In the genomic region with DNA sequence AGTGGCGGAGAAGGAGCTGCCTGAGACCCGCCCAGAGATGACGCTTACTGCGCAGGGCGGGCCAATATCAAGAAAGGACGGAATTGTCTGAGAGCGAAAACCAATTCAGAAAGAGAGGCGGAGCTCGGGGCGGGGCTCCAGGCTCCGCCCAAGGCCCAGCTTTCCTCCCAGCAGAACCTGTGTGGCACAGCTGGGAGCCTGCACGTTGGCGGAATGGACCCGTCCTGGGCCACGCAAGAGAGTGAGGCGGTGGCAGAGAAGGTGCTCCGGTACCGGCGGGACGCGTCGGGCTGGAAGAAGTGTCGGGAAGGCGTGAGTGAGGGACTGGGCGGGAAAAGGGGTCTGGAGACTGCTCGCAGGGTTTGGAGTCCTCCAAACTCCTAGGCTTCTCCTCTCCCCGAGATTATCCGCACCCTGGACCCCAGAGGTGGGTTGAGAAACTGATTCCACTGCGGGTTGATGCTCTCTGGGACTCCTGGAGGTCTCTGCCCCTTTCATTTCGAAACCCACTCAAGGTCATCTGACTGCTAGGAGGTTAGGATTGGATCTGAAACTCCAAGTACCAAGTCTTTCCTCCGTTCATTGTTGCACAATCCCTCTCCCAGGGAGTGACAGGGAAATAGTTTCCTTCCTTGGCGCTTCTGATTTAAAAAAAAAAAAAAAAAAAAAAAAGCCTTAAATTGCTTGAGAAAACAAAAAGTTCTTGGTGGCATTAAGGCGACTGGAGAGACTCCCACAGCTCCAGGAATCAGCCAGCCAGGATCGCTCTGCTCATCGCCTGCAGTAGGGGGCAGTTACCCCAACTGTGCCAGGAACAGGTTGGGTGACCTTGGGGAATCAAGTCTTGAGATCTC, we compare ENCODE assay signal across 7 mouse cellular contexts. TPM values are rescaled to one million over a fixed set of nuclear protein-coding genes. Genes with fewer than 3 reads are reported as not detected.
DNase-seq lines count a peak whose midpoint lies in the region; ATAC-seq lines count a peak whose summit lies in the region.

A gene (plus strand): TSS at position 132 of the 854 bp plus-strand sequence.

- no peaks in the 10 kb centered on the region for H3K9me3 ChIP-seq in intestine, embryonic 15.5 days
- no peaks in the 10 kb centered on the region for H3K9me3 ChIP-seq in midbrain, embryonic 10.5 days (replicated peaks)

- H3K4me1 ChIP-seq in intestine, embryonic 15.5 days (replicated peaks): peaks cover 15% of the 10 kb centered on the region
- H3K4me1 ChIP-seq in midbrain, embryonic 10.5 days: peaks cover 27% of the 10 kb centered on the region

- peak within 1 kb of the TSS; percentile 70 for H3K4me2 ChIP-seq in intestine, embryonic 15.5 days (replicated peaks)

- H3K27ac ChIP-seq in intestine, embryonic 15.5 days: peak within 1 kb of the TSS; percentile 59
- peak within 1 kb of the TSS; percentile 84 for H3K27ac ChIP-seq in midbrain, embryonic 10.5 days (replicated peaks)

- under 1% methylated on average over 35 of the region's 35 CpGs for WGBS in intestine, embryonic 15.5 days
- WGBS in midbrain, embryonic 10.5 days: 2% methylated on average over 35 of the region's 35 CpGs

- peak; percentile 92 for ATAC-seq in intestine, embryonic 15.5 days

- peak within 1 kb of the TSS; percentile 59 for H3K4me3 ChIP-seq in intestine, embryonic 15.5 days (replicated peaks)
- peak within 1 kb of the TSS; percentile 75 for H3K4me3 ChIP-seq in midbrain, embryonic 10.5 days

- H3K36me3 ChIP-seq in intestine, embryonic 15.5 days: peaks cover 6% of the 10 kb centered on the region; the same call in 1 of the 2 replicates
- H3K36me3 ChIP-seq in midbrain, embryonic 10.5 days: peaks cover 9% of the 10 kb centered on the region

- no peaks in the 10 kb centered on the region for H3K27me3 ChIP-seq in intestine, embryonic 15.5 days (replicated peaks)
- 0 out of 2 replicates have a peak, but pooled peaks cover 5% of the 10 kb centered on the region for H3K27me3 ChIP-seq in midbrain, embryonic 10.5 days (ENCODE audit: low read depth, poor library complexity, severe bottlenecking)

- DNase-seq in adrenal gland, adult 18-20 months (ENCODE audit: low spot score in 2 of 2): peak; percentile 91
- peak; percentile 94 for DNase-seq in embryo, embryonic 11 days
- DNase-seq in gastrocnemius, postnatal 36 days: peak; percentile 91 to 92
- peak; percentile 83 to 94 for DNase-seq in left cerebral cortex, postnatal 25 days (ENCODE audit: low spot score in 2 of 2)
- DNase-seq in midbrain, embryonic 10.5 days (ENCODE audit: low spot score): peak; percentile 87
- peak; percentile 74 for DNase-seq in right cerebral cortex, postnatal 4 days

- peak within 1 kb of the TSS; percentile 71 for H3K9ac ChIP-seq in intestine, embryonic 15.5 days

- intact Hi-C loops in gastrocnemius, postnatal 36 days (cut with DNase I): no loop called here
- intact Hi-C loops in left cerebral cortex, postnatal 25 days (cut with DNase I): loop anchor here (1.0 kb wide), 1 partner anchor 64 kb away; no protein-coding TSS in a partner anchor

RNA-seq across cellular contexts. Expression of the gene that starts here (rescaled TPM):
- total RNA-seq in adrenal gland, adult 18-20 months (2021): 10 to 100 TPM; 22.9 to 26.0 TPM
- 1 to 10 TPM; 4.2 to 4.7 TPM for total RNA-seq in gastrocnemius, postnatal 36 days (2021)
- polyA plus RNA-seq in intestine, embryonic 15.5 days (2015; fragmentation: Nextera tagmentation; extraction: Ambion mirVana): 50.5 and 52.3 TPM in 2 replicates
- 1 to 10 TPM; 6.5 to 9.6 TPM for total RNA-seq in left cerebral cortex, postnatal 25 days (2021)
- polyA plus RNA-seq in midbrain, embryonic 10.5 days (2016; fragmentation: Nextera tagmentation; extraction: Ambion mirVana): 12.6 and 13.5 TPM in 2 replicates

Comparison
In these comparisons a context has a peak if more than half of its experiments do, and no peak if none do; other contexts are left out.
1. Peak in every context shown above with its lines: DNase-seq, ATAC-seq, H3K4me3 ChIP-seq and H3K27ac ChIP-seq.